Mouse (Mus musculus): ENCODE measurements around the gene Macrod1.

GRCm38 (mm10) chr19:7166767-7167166 is 110.2 kb downstream of the Macrod1 start:
- TF ChIP-seq CTCF (IDR thresholded peaks at IDR 0.05; ENCODE audit: extremely low read depth, insufficient read depth, insufficient read length, insufficient replicate concordance) (no peak), POLR2A (IDR thresholded peaks at IDR 0.05; ENCODE audit: low read depth, low read length) (no peak)

All from spleen, adult 2 months (tissue).